Mouse (Mus musculus) cerebellum, postnatal 36 days (tissue): Measurements from ENCODE around the gene Kctd10.

Experiments used
- DNase-seq, 2 experiments: peaks; one replicate each; pipeline ENCODE4 v3.0.0; 2021 to 2022; ENCODE audit warnings: mixed read lengths in 2 of 2

Kctd10 gene

DNA sequence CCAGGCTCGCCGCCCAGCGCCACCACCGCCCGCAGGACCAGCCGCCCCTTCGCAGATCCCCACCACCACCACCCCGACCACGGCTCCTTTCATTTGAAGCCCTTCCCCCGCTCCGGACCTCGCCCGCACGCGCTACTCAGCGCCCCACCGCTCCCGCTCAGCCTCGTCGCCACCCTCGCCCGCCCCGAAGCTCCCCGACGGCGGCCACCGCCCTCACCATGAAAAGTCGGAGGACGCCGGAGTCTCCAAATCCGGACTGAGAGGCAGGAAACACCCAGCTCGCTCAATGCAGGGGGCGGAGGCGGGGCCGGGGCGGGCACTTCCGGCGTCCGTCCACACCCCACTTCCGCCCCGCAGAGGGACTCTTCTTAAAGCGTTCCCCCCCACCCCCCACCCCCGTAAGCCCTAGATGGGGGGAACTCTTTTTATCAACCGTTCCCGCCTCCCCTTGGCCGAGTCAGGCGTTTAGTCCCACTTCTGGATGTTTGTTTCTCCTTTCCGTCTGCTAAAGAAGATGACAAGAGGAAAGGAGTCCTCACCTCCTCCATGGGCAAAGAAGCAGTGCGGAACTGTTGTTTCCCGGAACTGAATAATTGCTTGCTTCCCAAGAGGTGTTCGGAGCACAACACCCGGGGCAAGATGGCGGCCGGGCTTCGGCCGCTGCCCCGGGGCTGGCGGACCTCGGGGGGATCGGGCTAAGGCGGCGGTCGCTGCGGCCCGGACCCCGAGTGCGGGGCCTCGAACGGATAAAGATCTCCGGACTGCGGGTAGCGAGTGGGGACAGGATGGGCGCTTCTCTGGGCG is at the start of gene Kctd10, which contains the start of gene Ube3b:
Gene Kctd10 (minus strand): TSS at position 300 of the 804 bp plus-strand sequence.
Gene Ube3b (plus strand): TSS at position 399 of the 804 bp plus-strand sequence.
- DNase-seq, result peak; percentile 81

- DNase-seq, result no peak
Observed at GRCm38 (mm10) chr5:114429781-114430180, 49.5 kb upstream of the Kctd10 start.

- DNase-seq, result no peak
Observed at GRCm38 (mm10) chr5:114428621-114429020, 48.3 kb upstream of the Kctd10 start.

DNA sequence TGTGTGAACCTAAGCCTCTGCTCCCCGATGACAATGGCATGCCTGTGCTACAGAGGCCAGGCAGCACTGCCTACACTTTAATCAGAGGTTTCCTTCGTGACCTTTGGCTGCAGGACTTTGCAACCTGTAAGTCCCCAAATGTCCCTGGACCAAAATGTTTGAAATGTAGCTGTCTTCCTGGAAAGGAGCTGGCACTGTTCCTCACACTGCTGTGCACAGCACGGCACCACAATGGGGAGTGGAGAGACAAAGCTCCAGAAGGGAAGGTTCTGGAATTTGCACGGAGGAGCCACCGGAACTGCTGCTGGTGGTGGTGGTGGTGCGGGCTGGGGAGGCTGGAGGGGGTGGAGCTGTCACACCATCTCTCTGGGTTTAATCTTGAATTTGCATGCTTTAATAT is 46.4 kb upstream of the Kctd10 start:
- no peak for DNase-seq

- DNase-seq, result no peak
Observed at GRCm38 (mm10) chr5:114423961-114424360, 43.7 kb upstream of the Kctd10 start.

DNA sequence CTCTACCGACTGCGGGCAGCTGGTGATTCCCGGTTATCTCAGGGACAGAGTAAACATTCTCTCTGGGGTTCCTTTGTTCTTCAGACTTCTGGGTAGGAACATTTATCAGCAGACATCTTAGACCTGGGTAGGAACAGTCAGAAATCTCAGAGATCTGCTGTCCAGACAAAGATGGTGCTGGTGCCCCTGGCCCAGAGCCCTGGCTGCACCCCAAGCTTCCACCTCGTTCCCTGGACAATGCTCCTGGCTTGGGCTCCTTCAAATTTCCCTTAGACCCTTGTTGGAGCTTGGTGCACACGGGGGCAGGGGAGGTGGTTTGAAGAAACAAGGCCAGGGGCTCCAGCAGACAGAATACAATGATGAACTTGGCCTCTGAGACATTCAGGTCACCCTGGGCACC is 42.3 kb upstream of the Kctd10 start:
- DNase-seq, result no peak

GRCm38 (mm10) chr5:114421561-114422298 is 41.4 kb upstream of the Kctd10 start:
- no peak for DNase-seq

- no peak for DNase-seq
Observed at GRCm38 (mm10) chr5:114418541-114418940, 38.2 kb upstream of the Kctd10 start.

DNA sequence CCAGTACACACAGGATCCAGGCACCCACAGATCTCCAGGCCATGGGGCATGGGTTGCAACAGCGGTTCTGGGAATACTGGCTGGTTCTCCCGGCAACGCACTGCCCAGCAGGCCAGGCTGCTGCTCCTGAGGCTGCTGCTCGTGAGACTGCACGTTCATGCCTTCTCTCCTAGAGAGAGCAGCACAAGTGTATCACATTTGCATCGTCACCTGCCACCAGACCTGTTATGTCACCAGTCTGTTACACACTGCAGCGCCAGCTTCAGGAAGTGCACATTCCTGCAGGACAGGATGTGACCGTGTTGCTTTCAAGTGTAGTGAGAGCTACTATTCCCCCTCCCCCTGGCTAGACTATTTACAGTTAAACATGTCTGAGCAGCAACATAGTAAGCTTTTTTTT is 36.5 kb upstream of the Kctd10 start:
- DNase-seq, result no peak

- DNase-seq, result no peak
Observed at GRCm38 (mm10) chr5:114415606-114416005, 35.3 kb upstream of the Kctd10 start.

GRCm38 (mm10) chr5:114413067-114413735 is 32.9 kb upstream of the Kctd10 start:
- DNase-seq, result no peak

DNA sequence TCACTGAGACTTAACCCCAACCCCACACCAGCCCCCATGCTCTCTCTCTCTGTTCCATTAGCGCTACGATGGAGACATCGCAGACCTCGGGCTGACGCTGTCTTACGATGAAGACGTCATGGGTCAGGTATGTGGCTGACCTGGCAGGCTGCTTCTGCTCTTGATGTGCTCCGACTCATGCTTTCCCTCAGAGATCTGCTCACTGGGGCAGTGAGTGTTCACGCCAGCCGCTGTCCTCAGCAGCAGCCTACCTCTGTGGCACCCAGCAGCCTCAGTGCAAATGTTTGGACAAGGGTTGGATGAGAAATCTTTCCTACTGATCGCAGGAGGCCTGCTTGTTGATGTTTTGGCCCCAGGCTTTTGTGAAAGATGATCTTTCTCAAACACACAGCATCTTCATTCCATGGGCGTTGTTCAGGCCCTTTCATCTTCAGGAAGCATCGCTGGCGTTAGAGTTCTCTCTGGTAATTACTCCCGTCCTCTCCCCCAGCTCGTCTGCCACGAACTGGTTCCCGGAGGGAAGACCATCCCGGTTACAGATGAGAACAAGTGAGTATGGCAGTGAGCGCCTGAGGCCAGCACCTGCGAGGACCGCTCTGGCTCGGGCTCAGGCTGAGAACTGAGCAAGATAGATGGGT is 32.2 kb upstream of the Kctd10 start:
- DNase-seq, result no peak

- DNase-seq, result no peak
Observed at GRCm38 (mm10) chr5:114410429-114410828, 30.1 kb upstream of the Kctd10 start.

GRCm38 (mm10) chr5:114408846-114409245 is 28.5 kb upstream of the Kctd10 start:
- no peak for DNase-seq

DNA sequence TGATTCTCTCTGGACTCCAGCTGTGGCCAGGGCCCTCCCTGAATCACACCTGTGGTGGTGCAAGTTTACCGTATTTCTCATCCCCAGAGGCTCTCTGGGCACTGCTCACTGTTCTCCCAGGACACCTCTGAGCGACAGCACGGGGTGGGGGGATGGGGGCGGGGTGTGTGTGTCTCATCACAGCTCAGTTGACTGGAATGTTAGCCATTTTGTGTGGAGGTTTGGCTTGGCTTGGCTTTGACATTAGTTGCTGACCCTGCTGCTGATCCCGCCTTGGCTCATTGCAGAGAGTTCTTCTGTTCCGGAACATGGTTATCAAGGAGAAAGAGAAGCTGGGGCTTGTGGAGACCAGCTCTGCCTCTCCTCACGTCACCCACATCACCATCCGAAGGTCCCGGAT is 27.5 kb upstream of the Kctd10 start:
- no peak for DNase-seq

DNA sequence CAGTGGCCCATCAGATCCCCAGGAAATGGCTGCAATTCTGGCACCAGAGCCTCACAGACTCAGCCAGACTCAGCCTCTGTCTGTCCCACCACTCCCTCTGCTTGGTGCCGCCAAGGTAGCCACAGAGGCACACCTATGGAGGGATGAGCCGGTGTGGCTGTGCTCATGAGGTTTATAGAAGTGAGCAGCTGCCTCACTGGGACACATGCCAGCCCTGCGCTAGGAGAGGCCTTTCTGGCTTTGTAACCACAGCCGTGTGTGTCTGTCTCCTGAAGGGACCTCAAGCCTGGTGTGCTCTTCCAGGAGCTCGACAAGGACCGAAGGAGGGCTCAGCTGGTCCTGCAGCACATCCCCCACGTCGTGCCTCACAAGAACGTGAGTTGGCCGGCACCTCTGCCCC is 27.0 kb upstream of the Kctd10 start:
- DNase-seq, result peak; percentile 34 to 52

GRCm38 (mm10) chr5:114406592-114406991 is 26.3 kb upstream of the Kctd10 start:
- DNase-seq, result no peak

DNA sequence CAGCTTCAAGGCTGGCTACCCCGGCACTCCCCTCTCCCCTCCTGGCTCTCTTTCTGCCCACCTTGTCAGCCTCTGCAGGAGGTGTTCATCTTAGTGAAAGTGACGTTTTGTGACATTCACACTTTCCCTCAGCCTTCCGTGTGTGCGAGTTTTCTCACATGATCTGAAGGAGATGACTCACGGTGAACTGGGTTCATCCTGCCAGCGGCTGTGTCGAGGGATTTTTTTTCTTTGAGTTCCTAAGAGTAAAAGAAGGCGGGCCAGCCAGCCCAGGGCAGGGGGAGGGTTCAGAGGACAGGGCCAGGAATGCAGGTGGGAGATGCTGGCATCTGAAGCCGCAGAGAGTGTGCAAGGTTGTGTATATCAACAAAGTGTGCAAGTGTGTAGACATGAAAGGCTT is 12.9 kb upstream of the Kctd10 start:
- DNase-seq, result no peak

DNA sequence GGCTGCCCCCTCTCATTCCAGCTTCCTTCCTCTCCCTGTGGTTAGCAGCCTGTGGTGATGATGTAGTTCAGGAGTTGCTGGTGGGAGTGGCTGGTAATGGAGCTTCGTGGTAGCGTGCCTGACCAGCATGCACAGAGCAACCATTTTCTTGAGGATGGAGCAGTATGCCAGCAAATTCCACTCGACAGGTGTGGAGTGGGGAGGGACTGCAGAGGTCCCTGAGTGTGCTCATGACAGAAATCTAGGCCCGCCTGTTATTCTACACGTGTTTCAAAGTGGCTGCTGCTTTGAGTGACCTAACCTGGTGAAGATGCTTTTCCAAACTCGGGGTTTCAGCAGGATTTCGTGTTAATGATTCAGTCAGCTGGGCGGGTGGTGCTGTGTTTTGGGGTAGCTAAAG is 4.1 kb upstream of the Kctd10 start:
- DNase-seq, result no peak

GRCm38 (mm10) chr5:114383184-114383904 is 3.0 kb upstream of the Kctd10 start:
- DNase-seq, result peak; percentile 20 to 32

DNA sequence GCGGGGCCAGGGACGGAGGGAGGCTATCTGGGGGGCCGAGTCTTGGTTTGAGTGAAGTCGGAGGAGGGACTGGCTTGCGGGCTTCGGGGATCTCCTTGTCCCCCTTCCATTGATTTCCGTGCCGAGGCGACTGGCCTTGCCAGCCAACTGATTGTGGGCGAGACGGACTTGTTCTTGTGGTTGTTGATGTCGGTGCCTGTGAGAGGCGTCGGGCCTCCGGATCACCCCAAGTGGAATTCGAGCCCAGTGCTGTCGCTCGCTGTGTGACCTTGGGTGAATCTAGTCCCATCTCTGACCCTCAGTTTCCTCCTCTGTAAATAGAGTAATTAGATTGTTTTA is 674 bp upstream of the Kctd10 start:
- no peak for DNase-seq

GRCm38 (mm10) chr5:114379763-114380162 is 545 bp downstream of the Kctd10 start:
- DNase-seq, result no peak
